In the genomic region with DNA sequence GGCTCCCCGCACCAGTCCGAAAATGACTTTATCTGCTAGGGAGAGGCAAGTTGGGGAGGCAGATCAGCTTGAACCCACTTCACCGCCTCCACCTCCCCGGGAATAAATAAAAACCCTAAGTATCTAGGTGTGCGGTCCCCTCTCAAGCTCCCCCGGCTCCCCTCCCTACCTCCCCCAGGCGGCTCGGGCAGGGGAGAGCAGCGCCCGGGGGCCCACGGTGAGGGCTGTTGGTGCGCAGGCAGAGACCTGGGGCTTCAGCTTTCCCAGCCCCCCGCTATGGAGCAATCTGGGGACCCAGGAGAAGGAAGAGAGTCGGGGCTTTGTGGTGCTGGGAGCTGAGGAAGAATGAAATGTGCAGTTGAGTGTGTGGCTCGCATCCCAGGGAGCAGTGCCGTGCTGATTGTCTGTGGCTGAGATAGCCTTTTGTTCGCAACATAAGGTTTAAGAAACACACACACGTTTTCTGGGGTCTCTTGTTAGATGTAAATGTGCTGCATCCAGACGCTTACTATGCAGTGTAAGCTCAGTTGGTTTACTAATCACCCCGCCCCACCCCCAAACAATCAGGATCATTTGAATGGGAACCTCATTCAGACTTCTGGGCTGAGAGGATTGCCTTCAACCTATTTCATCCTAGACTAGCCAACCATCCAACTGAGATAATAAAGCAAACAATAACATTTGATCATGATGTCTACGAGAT, we compare ENCODE assay signal across 8 mouse cellular contexts. TPM values are rescaled to one million over a fixed set of nuclear protein-coding genes. Genes with fewer than 3 reads are reported as not detected.
DNase-seq lines count a peak whose midpoint lies in the region; ATAC-seq lines count a peak whose summit lies in the region.

No protein-coding gene starts in this region.

- peak overlapping the region; percentile 97 for H3K27ac ChIP-seq in heart, embryonic 13.5 days (replicated peaks)
- peak overlapping the region; percentile 100 for H3K27ac ChIP-seq in midbrain, embryonic 13.5 days

- peak overlapping the region; percentile 93 for H3K9ac ChIP-seq in heart, embryonic 13.5 days
- peak overlapping the region; percentile 97 for H3K9ac ChIP-seq in midbrain, embryonic 13.5 days (replicated peaks)

- peak overlapping the region; percentile 83 for H3K4me2 ChIP-seq in heart, embryonic 13.5 days
- H3K4me2 ChIP-seq in midbrain, embryonic 13.5 days (replicated peaks), result peak overlapping the region; percentile 79

- H3K36me3 ChIP-seq in heart, embryonic 13.5 days, result no peaks in the 10 kb centered on the region
- no peaks in the 10 kb centered on the region for H3K36me3 ChIP-seq in midbrain, embryonic 13.5 days

- peak; percentile 32 for DNase-seq in ovary, postnatal 10 days (ENCODE audit: low spot score)
- no peak for DNase-seq in ovary, adult 18-20 months (ENCODE audit: low spot score)
- peak; percentile 63 to 75 for DNase-seq in kidney, postnatal 4 days
- no peak for DNase-seq in layer of hippocampus, adult 18-20 months (ENCODE audit: low spot score in 2 of 2)
- DNase-seq in layer of hippocampus, postnatal 14 days (ENCODE audit: low spot score in 2 of 2), result no peak

- H3K4me3 ChIP-seq in heart, embryonic 13.5 days, result peak overlapping the region; percentile 73
- H3K4me3 ChIP-seq in midbrain, embryonic 13.5 days (replicated peaks), result peak overlapping the region; percentile 78

- H3K27me3 ChIP-seq in heart, embryonic 13.5 days (replicated peaks), result no peaks in the 10 kb centered on the region
- H3K27me3 ChIP-seq in midbrain, embryonic 13.5 days, result no peaks in the 10 kb centered on the region

- H3K4me1 ChIP-seq in heart, embryonic 13.5 days, result peaks cover 3% of the 10 kb centered on the region; the same call in 1 of the 2 replicates
- peaks cover 23% of the 10 kb centered on the region for H3K4me1 ChIP-seq in midbrain, embryonic 13.5 days (replicated peaks)

- no peaks in the 10 kb centered on the region for H3K9me3 ChIP-seq in heart, embryonic 13.5 days
- H3K9me3 ChIP-seq in midbrain, embryonic 13.5 days, result no peaks in the 10 kb centered on the region

- peak; percentile 36; the same call in 1 of the 2 replicates for ATAC-seq in common myeloid progenitor, adult 5-6 weeks (replicated peaks; ENCODE audit: low read depth, poor library complexity, severe bottlenecking)
- ATAC-seq in heart, embryonic 13.5 days (ENCODE audit: extremely low read depth, insufficient number of reproducible peaks, low FRiP score, low TSS enrichment), result peak; percentile 71; the same call in 1 of the 2 replicates
- peak; percentile 87 for ATAC-seq in midbrain, embryonic 13.5 days

- WGBS in heart, embryonic 13.5 days, result 4% methylated on average over 21 of the region's 21 CpGs
- under 1% methylated on average over 21 of the region's 21 CpGs for WGBS in midbrain, embryonic 13.5 days

RNA-seq across cellular contexts. Expression of a gene that starts 0.9 kb away (rescaled TPM):
- total RNA-seq in common myeloid progenitor, adult 5-6 weeks (2017), result not detected in 2 replicates
- 8.3 and 9.5 TPM in 2 replicates for polyA plus RNA-seq in heart, embryonic 13.5 days (2015; fragmentation: Nextera tagmentation; extraction: Ambion mirVana)
- polyA plus RNA-seq in midbrain, embryonic 13.5 days (2015; fragmentation: Nextera tagmentation; extraction: Ambion mirVana), result 22.0 and 25.2 TPM in 2 replicates
- 1 to 10 TPM; 1.6 to 1.8 TPM for total RNA-seq in layer of hippocampus, adult 18-20 months (2021)
- total RNA-seq in layer of hippocampus, postnatal 14 days (2021), result 1 to 10 TPM; 1.8 to 2.5 TPM

Comparison
In these comparisons a context has a peak if more than half of its experiments do, and no peak if none do; other contexts are left out.
1. DNase-seq: peak in ovary, postnatal 10 days (single experiment) and kidney, postnatal 4 days (2 of 2); none in ovary, adult 18-20 months (single experiment), layer of hippocampus, adult 18-20 months (0 of 2) and layer of hippocampus, postnatal 14 days (0 of 2).
2. ATAC-seq: peak in every context shown above with its lines; median percentile 87 in midbrain, embryonic 13.5 days; 71 in heart, embryonic 13.5 days; 36 in common myeloid progenitor, adult 5-6 weeks.